Mouse (Mus musculus): ENCODE results near the gene Slc35b1.

Gene Slc35b1

DNA sequence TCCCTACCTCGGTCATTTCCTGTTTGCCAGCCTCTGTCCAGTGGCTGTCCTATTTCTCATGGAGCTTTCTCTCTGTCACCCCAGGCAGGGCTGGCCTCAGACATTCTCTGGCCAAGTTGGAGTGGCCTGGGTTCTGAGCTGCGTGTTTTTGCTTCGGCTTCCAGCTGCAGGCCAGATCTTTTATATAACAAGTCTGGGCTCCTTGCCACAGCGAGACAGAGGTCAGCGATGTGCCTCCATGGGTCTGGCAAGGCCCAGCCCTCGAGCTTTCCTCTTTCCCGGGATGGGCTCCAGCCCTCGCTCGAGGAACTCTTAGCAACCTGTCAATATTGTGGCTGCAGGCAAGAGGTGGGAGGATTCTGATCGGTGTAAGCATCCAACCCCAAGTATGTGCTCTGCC is 18.9 kb upstream of the Slc35b1 start:
- in situ Hi-C loops (cut with MseI, MboI), result no loop called here

DNA sequence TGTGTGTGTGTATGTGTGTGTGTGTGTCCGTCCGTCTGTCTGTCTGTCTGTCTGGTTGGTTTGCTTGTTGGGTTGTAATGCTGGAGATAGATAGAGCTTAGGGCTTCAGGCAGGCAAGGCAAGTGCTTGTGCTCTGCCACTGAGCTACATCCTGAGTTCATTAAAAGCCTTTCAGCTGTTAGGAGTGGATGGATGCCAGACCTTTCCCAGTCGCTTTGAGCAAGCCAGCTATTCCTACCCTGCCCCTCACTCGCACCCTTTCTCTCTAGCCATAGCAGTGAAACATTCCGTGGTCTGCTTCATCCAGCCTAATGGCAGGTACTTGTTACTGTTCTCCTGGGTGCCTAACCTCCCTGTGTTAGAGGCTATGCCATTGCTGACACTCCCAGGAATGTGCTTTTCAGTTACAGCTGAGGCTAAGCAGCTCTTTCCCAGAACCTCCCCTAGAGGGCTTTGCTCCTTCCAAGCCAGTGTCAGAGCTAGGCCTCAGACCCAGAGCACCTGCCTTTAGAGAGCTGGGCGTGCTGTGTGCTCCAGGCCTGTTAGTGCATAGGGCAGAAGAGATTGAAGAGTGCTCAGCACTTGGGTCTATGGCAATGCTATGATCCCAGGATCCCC is 18.1 kb upstream of the Slc35b1 start:
- in situ Hi-C loops (cut with MseI, MboI), result no loop called here

GRCm38 (mm10) chr11:95367011-95367735 is 17.3 kb upstream of the Slc35b1 start:
- in situ Hi-C loops (cut with MseI, MboI), result no loop called here

- in situ Hi-C loops (cut with MseI, MboI), result no loop called here
Measured at GRCm38 (mm10) chr11:95368231-95368823, 16.2 kb upstream of the Slc35b1 start.

GRCm38 (mm10) chr11:95368871-95369270 is 15.6 kb upstream of the Slc35b1 start:
- in situ Hi-C loops (cut with MseI, MboI), result no loop called here

DNA sequence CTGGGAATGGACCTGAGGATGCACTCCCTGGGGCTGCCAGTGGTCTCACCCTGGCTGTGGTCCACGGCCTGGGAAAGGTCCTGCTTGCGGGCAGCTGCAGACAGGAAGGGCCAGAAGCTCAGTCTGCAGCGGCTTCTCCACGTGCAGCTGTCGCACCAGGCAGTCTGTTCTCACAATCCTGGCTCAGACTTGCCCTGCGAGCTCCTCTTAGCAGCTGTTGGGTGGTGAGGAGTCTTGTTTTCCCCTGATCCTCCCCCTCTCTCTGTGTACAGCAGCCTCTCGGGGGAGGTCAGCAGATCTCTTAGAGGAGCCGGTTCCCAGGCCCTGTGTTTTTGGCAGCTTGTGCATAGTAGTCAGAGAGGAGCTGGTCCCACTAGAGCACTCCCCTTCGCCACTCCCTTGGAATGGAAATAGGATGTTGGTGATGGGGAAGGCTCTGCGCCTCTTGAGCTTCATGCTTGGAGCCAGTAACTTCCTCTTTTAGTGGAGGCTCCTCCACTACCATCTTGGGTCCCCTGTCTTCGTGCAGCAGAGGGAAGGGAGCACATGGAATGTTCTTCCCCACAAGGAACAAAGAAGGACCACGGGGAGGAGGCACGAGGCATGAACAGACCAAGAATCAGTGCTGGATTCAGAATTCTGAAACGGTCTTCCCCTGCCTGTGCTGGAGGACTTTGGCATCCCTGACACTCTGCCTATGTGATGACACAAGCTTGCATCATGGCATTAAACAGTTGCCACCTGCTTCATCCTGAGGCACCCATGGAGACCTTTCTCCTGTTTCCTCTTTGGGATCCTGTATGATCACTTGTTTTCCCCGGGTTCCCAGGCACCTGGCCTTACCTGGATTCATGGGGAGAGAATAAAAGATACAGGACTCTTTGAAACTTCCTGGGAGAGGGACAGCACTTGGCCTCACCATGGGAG is 14.3 kb upstream of the Slc35b1 start:
- in situ Hi-C loops (cut with MseI, MboI), result no loop called here

DNA sequence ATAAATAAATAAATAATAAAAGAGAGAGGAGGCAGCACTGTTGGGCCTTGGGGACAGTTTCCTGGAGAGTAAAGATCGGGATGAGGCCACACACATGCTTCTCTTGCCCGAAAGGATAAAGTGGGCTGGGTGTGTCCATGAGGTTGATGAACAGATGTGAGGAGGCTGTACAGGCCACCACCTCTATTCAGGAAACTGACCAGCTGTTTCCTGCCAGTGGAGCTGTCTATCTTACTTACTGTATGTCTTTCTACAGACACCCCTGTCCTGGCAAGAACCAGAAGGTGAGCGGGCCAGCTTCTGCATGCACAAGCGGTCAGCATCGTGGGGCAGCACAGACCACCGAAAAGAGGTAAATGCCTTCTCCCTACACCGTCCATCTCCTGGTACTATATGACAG is 13.3 kb upstream of the Slc35b1 start:
- in situ Hi-C loops (cut with MseI, MboI), result no loop called here

- in situ Hi-C loops (cut with MseI, MboI), result no loop called here
Measured at GRCm38 (mm10) chr11:95378926-95379325, 5.6 kb upstream of the Slc35b1 start.

DNA sequence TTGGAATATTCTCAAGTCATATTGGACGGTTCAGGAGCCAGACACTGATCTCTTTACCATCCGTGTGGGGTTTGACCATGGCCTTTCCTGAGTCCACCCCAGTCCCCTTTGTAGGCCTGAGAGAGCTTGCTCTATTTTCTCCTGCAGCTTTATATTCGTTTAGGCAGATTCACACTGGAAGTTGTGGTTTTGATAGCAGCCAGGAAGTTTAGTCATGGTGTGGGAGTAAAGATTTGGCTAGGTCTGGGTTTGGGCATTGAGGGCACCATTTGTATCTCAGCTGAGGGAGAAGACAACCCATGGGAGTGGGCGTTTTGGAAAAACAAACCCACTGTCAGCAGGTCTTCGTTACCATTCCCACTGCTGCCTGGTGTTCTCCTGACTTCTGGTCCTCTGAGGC is 4.9 kb upstream of the Slc35b1 start:
- in situ Hi-C loops (cut with MseI, MboI), result no loop called here

- in situ Hi-C loops (cut with MseI, MboI), result loop anchor here in 1 of 2 experiments (5.0 kb wide), 1 partner anchor 142 kb away; no protein-coding TSS in a partner anchor
Measured at GRCm38 (mm10) chr11:95380711-95381110, 3.8 kb upstream of the Slc35b1 start.

DNA sequence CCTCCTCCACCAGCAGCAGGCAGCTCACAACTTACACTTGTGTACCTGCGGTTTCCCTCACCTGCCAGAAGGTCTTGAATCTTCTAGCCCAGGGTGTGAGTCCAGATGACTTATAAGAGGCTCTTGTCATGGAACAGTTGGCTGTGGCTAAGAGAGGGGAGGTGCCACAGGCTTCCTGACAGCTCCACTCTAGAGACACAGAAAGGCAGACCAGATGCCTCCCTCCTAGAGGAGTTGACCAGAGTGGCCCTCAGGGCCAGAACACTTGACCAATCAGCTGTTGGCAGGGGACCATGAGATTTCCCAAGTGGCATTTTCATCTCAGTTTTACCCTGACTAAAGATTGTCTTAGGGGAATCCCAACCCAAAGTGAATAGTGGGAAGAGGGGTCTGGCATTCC is 3.3 kb upstream of the Slc35b1 start:
- in situ Hi-C loops (cut with MseI, MboI), result loop anchor here in 1 of 2 experiments (5.0 kb wide), 1 partner anchor 141 kb away; no protein-coding TSS in a partner anchor

DNA sequence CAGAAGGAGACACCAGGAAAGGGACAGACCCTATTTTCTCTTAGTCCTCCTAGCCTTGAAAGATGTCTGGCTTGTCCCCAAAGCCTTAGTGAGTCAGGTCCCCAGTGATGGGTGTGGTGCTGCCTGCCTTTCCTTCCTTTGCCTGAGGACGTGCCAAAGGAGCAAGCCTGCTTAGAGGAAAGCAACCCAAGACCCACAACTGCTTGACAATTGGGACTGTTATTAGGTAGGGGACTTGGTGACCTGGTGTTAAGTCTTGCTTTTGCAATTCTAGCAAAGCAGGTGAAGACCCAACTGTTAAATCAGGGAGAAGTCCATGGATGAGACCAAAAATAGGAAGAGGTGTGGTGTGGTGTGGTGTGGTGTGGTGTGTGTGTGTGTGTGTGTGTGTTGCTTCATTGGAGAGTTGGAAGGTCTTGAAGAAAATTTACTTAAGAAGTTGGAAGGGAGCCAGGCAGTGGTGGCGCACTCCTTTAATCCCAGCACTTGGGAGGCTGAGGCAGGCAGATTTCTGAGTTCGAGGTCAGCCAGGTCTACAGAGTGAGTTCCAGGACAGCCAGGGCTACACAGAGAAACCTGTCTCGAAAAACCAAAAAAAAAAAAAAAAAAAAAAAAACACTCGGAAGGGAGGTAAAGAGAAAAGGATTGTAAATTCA is 1.0 kb upstream of the Slc35b1 start:
- in situ Hi-C loops (cut with MseI, MboI), result loop anchor here in 1 of 2 experiments (5.0 kb wide), 1 partner anchor 139 kb away; no protein-coding TSS in a partner anchor

DNA sequence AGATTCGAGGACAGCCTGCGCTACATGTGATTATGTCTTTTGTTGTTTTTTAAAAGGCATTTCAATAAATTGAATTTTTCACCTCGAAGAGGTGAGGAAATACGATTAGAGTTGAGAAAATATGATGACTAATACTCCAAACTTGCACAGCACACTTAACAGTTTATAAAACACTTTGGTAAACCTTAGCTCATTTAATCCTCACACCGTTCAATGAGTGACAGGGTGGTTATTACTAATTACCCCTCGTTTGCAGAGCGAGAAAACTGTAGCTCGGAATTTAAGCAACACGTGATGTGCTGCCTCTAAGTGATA is 531 bp upstream of the Slc35b1 start:
- in situ Hi-C loops (cut with MseI, MboI), result loop anchor here in 1 of 2 experiments (5.0 kb wide), 1 partner anchor 138 kb away; no protein-coding TSS in a partner anchor

GRCm38 (mm10) chr11:95384973-95385320 is 455 bp downstream of the Slc35b1 start:
- in situ Hi-C loops (cut with MseI, MboI), result loop anchor here in 1 of 2 experiments (5.0 kb wide), 1 partner anchor 137 kb away; no protein-coding TSS in a partner anchor

DNA sequence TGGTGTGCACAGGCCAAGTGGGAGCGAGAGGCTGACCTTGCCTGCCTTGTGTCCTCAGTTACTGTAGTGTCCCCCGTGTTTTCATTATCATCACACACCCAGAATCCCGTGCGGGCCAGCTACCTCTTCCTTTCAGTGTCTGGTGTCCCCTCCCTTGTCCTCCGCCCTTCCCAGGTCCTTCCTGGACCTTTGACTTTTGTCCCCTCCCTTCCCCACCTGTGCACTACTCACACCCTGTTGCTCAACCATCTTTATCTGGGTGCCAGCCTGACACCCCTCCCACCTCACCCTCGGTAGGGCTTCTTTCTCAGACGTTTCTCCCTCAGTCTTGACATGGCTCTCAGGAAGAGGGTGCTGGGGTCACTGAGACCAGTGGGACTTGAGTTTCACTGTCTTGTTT is 2.9 kb downstream of the Slc35b1 start:
- in situ Hi-C loops (cut with MseI, MboI), result no loop called here

GRCm38 (mm10) chr11:95389006-95389405 is 4.5 kb downstream of the Slc35b1 start:
- in situ Hi-C loops (cut with MseI, MboI), result no loop called here

DNA sequence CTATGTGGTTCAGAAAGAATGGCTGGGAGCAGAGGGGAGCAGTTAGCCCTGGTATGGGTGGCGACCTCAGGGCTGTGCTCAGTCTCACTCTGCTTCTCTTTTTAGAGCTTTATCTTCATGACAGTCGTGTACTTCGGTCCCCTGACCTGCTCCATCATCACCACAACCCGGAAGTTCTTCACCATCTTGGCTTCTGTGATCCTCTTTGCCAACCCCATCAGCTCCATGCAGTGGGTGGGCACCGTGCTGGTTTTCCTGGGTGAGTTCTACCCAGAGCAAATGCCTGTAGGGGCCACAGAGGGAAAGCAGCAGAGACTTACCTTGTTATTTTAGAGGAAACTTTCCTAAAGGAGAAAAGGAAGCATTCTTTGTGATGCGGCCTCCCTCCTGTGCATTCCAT is 5.9 kb downstream of the Slc35b1 start:
- in situ Hi-C loops (cut with MseI, MboI), result loop anchor here in 1 of 2 experiments (10.0 kb wide), 1 partner anchor 134 kb away; no protein-coding TSS in a partner anchor

GRCm38 (mm10) chr11:95391201-95391600 is 6.7 kb downstream of the Slc35b1 start:
- in situ Hi-C loops (cut with MseI, MboI), result loop anchor here in 1 of 2 experiments (10.0 kb wide), 1 partner anchor 134 kb away; no protein-coding TSS in a partner anchor

DNA sequence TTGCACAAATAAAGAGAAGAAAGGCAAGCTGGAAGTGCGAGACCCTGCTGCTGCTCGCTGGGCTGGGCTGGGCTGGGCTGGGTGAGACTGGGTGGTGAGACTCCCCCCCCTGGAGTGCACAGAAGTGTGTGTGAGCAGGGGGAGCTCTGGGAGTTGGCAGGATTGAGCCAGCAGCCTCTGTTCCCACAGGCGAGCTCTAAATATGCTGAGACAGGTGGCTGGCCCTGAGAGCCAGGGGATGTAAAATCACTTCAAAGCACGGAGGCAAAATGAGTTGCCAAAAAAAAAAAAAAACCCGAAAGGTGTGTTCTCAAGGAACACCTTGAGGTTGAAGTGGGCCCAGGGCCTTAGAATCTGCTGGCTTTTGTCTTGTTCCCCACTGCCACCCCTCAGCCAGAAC is 7.3 kb downstream of the Slc35b1 start:
- in situ Hi-C loops (cut with MseI, MboI), result loop anchor here in 1 of 2 experiments (10.0 kb wide), 1 partner anchor 133 kb away; no protein-coding TSS in a partner anchor

GRCm38 (mm10) chr11:95392223-95392667 is 7.8 kb downstream of the Slc35b1 start:
- in situ Hi-C loops (cut with MseI, MboI), result loop anchor here in 1 of 2 experiments (10.0 kb wide), 1 partner anchor 133 kb away; no protein-coding TSS in a partner anchor

All from mouse trophoblast stem cell (cell line).